Mouse (Mus musculus) fat pad, adult 2 months (tissue): ENCODE data around the gene Vsx2.
A peak's percentile ranks its signal among the peaks of the same experiment; 100 is the strongest.

Experiments used
- DNase-seq: peaks from one replicate; pipeline ENCODE4 v3.0.0-alpha.2; 2011; ENCODE audit warnings: low read depth, low spot score; ENCODE audit errors: extremely low read depth

Vsx2 gene

DNA sequence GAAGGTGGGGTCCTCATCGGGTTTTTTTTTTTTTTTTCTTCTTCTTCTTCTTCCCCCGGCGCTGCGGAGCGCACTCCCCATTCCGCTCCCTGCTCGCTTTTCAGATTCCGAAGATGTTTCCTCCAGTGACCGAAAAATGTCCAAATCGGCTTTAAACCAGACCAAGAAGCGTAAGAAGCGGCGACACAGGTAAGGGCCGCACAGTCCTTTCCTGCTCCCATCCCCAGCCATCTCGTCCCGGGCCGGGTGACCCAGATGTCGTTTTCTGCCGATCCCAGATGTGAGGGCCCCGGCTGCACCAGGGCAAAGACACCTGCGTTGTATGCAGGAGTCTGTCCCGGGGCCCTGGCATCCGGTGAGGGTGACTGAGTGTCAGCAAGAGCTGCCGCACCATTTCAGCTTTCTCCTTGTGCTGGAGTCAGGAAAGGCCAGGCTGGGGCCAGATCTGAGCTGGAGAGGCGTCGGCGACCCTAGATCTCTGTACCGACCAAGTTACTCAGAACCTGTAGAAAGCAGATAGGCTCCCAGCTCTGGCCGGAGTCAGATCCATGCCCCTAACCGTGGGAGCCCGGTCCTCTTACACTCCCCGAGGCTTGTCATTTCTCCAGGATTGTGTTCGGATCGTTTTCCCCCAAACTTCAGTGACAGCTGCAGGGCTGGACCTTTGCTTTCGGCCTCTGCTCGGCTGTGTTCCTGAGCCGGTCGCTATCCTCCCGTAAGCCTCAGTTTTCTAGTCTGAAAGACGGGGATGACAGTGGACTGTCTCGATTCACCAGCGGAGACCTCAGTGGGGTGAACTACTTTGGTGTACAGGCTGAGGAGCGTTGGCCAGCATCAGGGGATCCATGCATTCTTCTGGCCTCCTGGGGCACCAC is 2.1 kb downstream of the Vsx2 start:
- no peak for DNase-seq

- DNase-seq = no peak
These were observed 2.8 kb downstream of the Vsx2 start for GRCm38 (mm10) chr12:84572341-84572720.

DNA sequence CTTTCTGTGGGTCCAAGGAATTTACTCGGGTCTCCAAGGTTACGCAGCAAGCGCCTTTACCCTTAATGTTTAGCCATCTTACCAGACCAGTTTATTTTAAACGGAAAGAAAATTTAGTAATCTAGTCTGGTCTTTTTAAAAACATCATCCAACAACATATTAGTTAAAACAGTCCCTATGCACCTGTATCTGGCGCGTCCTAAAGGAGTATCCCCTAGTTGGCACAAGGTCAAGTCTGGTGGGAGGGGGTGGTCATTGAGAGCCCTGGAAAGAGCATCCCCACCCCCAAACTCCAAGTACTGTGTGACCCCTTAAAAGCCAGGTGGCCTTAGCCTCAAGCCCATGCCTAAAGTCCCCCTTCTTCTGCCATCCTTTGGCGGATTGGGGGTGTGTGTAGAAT is 3.5 kb downstream of the Vsx2 start:
- no peak for DNase-seq

- no peak for DNase-seq
These were observed 8.3 kb downstream of the Vsx2 start for GRCm38 (mm10) chr12:84577768-84578439.

DNA sequence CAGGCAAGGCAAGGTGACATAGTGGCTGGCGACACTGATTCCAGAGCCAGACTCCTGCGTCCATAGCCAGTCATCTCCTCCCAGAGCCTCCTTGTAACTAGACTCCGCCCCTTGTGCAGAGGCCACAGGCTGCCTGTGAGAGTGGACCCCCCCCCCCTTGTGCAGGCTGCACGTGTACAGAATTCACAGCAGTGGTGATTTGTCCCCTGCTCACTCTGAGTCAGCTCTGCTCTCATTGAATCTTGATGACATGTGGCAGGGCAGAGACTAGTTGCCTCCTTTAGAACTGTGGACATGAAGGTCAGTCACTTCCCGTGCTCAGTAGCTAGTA is 8.8 kb downstream of the Vsx2 start:
- no peak for DNase-seq

GRCm38 (mm10) chr12:84581285-84581684 is 11.7 kb downstream of the Vsx2 start:
- no peak for DNase-seq

GRCm38 (mm10) chr12:84589825-84590761 is 20.5 kb downstream of the Vsx2 start:
- no peak for DNase-seq

- DNase-seq = no peak
These were observed 28.8 kb downstream of the Vsx2 start for GRCm38 (mm10) chr12:84598324-84598723.

DNA sequence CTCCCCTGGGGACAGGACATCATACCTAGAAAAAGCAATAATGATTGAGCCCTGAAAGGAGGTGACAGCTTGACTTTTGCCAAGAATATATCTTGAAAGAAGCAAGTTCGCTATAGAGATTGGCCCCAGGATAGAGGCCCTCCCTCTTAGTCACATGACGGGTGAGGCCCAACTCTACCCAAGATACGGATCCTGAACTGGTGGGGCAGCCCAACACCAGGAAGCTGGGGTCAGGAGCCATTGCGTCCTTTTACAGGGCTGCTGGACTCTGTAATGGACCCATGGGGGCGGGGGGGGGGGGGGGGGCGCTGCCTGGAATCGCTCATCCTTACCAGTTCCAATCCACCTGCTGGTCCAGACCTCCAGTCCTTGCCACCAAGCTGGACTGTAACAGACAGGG is 34.4 kb downstream of the Vsx2 start:
- no peak for DNase-seq

DNA sequence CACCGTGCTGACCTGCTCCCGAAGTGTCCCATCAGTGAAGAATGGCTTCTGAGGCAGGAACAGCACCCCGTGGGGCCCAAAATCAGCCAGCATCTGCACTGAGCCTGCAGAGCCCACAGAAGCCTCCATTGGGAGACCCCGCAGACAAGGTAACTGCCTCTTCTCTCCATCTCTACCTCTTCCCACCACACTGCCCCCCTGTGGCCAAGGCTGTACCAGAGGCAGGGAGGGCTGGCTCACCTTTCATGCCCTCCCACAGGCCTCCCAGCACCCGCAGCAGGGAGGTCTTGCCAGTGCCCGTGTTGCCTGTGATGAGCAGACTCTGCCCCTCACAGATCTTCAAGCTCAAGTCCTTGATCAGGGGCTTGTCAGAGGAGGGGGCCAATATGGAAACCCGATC is 36.3 kb downstream of the Vsx2 start:
- DNase-seq = no peak

- no peak for DNase-seq
These were observed 42.2 kb downstream of the Vsx2 start for GRCm38 (mm10) chr12:84611718-84612117.

GRCm38 (mm10) chr12:84612518-84612917 is 43.0 kb downstream of the Vsx2 start:
- DNase-seq = no peak

DNA sequence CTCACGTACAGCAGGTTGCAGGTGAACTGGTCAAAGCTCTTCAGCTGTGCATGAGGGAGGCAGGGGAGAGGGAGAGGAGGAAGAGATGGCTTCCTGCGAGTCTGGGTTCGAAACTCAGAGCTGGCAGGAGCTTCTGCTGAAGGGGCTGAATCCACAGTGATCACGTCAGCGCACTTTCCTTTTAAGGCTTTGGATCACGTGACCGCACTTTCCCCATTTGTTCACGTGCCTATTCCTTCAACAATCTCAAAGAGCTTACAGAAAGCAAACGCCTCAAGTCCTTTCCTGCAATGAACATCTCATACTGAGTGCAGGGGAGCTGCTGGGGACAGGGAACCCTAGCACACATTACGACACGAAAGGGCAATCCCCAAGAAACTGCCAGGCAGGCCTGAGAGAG is 44.4 kb downstream of the Vsx2 start:
- DNase-seq = no peak

GRCm38 (mm10) chr12:84614524-84614923 is 45.0 kb downstream of the Vsx2 start:
- DNase-seq = peak; percentile 21

DNA sequence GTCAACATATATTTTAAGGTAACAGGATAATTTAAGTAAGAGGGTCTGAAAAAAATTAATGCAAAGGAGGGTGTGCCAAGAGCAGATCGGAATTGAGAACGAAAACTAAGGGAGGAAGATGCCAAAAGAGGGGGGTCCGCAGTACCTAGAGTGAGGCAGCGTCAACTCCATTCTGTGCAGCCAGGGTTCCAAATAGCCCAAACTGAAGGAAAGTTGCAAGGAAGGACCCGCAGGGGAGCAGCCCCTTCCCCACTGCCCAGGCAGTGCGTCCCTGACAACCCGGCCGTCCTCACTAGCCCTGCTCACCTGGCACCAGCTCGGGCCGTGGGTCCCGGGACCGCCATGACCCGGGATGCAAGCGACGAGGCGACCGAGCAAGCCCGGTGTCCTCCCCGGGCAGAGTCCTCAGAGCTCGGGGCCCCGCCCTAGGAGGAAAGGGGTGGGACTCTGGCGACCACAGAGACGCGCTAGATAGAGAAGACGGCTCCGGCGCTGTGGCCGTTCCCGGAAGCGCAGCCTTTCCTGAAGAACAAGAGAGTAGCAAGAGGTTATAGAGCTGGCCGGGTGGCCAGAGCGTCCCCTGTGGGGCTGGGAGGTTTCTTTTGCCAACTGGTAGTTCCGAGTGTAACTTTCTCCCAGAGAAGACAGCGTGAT is 47.5 kb downstream of the Vsx2 start, which contains the start of gene Abcd4:
TSS of gene Abcd4 (minus strand) at position 437 of the 654 bp plus-strand sequence.
- DNase-seq = peak; percentile 49

DNA sequence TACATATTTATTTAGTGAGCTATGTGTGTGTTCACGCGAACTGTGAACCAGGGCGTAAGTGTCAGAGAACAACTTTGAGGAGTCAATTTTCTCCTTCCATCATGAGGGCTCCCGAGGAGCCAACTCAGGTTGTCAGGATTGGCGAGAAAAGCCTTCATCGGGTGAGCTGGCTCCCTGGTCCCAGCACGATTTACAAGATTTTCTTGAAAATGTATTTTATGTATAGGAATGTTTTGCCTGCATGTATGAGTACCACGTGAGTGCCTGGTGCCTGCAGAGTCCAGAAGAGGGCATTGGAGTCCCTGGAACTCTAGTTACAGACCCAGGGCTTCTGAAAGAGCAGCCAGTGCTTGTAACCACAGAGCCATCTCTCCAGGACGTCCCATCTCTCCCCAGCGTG is 48.1 kb downstream of the Vsx2 start:
- DNase-seq = no peak

- no peak for DNase-seq
These were observed 51.4 kb downstream of the Vsx2 start for GRCm38 (mm10) chr12:84620975-84621374.

DNA sequence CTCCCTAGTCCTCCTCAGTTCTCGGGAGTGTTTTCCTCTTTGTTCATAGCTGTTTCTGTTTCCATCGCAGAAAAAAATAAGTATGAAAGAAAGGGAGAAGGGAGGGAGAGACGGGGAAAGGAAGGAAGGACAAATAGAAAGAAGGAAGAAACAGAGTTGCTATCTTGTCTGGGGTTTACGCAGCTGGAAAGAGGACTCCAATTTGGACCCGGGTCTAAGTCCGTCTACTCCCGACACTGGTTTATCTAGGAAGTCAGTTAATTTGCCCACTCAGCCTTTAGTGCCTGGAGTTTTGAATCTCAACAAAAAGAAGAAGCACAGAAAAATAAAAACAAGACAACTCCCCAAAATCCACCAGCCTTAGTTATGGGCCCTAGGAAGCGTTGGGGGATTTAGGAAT is 55.0 kb downstream of the Vsx2 start:
- DNase-seq = no peak

GRCm38 (mm10) chr12:84625116-84625515 is 55.6 kb downstream of the Vsx2 start:
- no peak for DNase-seq

DNA sequence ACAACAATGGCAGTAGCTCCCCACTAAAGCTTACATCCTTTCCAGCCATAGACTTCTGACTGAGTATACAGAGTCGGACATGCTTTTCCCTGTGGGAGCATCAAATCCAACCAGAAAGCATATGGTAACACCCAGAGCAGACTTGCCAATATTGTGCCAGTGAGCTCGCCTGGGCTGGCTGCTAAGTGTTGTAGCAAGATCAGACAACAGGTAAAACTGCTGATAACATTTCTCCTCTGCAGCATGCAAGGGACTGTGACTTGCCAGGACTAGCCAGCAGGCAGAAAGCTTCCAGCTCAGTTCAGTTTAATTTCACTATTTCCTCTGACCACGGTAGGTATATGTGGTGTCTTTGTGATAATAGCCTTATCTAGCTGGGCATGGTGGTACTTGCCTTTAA is 62.3 kb downstream of the Vsx2 start:
- no peak for DNase-seq

DNA sequence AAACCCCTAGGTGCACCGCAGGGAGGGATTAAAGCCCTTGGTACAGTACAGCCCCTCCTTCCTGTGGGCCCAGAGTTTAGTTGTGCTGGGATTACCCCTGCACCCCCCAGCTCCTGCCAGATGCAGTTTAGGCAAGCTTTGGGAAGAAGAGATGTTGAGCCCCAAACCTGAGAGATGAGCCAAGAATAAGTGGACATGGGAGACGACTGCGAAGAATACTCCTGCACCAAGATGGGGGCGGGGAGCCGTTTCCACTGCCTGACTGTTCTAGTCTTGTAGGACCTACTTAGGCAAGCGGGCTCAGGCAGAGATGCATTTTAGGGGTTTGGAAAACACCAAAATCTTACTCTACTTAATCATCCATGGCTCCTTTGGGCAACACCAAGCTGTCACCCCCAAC is 70.7 kb downstream of the Vsx2 start:
- no peak for DNase-seq
